Mouse (Mus musculus) midbrain, embryonic 13.5 days (tissue): ENCODE results near the gene Bcl7b. TPM values are rescaled to one million over a fixed set of nuclear protein-coding genes. Genes with fewer than 3 reads are reported as not detected.

Source experiments
- ATAC-seq: fragments of 200-750 bp; cut with Nextera tagmentation; 2 replicates; pipeline ENCODE4 v1.8.0; 2017; ENCODE audit warnings: mild to moderate bottlenecking, moderate TSS enrichment, moderate library complexity
- H3K27ac ChIP-seq: fragments of 300-500 bp; sonication (generic); 2 replicates; pipeline ENCODE4 v1.5.1; 2015; ENCODE audit warnings: inconsistent platforms, mild to moderate bottlenecking, moderate library complexity
- H3K27me3 ChIP-seq: fragments of 300-500 bp; sonication (generic); 2 replicates; pipeline ENCODE4 v1.6.1; 2015; ENCODE audit warnings: mild to moderate bottlenecking, inconsistent platforms
- H3K36me3 ChIP-seq: fragments of 300-500 bp; sonication (generic); 2 replicates; pipeline ENCODE4 v1.6.1; 2015; ENCODE audit warnings: mild to moderate bottlenecking, inconsistent platforms
- H3K4me1 ChIP-seq: fragments of 300-500 bp; sonication (generic); replicated peaks from 2 replicates; pipeline ENCODE4 v1.6.1; 2015; ENCODE audit warnings: inconsistent platforms
- H3K4me2 ChIP-seq: fragments of 300-500 bp; sonication (generic); replicated peaks from 2 replicates; pipeline ENCODE4 v1.6.1; 2015; ENCODE audit warnings: moderate library complexity, mild to moderate bottlenecking, inconsistent platforms
- H3K4me3 ChIP-seq: fragments of 300-500 bp; sonication (generic); replicated peaks from 2 replicates; pipeline ENCODE4 v1.5.1; 2015; ENCODE audit warnings: mild to moderate bottlenecking, inconsistent platforms
- H3K9ac ChIP-seq: fragments of 300-500 bp; sonication (generic); replicated peaks from 2 replicates; pipeline ENCODE4 v1.6.1; 2015; ENCODE audit warnings: mild to moderate bottlenecking, inconsistent platforms
- H3K9me3 ChIP-seq: fragments of 300-500 bp; sonication (generic); 2 replicates; pipeline ENCODE4 v1.6.1; 2016; ENCODE audit warnings: mild to moderate bottlenecking, inconsistent platforms
- WGBS: fragments of 180-500 bp; shearing (Covaris S2); methylation state at CpG from one replicate; pipeline ENCODE4 v1.1.7; 2015; 5-methylcytosine and 5-hydroxymethylcytosine counted together
- polyA plus RNA-seq: library from polyadenylated mRNA; unstranded; fragments of >200 nt; fragmentation: Nextera tagmentation; extraction: Ambion mirVana; gene quantifications from 2 replicates; pipeline ENCODE4 v1.2.1, GENCODE M21; 2015

Bcl7b gene
- polyA plus RNA-seq, 1 experiment from 2014 or later, result 51.2 TPM

- H3K27me3 ChIP-seq, result no peaks in the 10 kb centered on the region
- 98% methylated on average over 5 of the region's 5 CpGs for WGBS
- no peak for ATAC-seq
- peaks cover 14% of the 10 kb centered on the region for H3K4me1 ChIP-seq
- no peak overlapping the region for H3K4me2 ChIP-seq
- H3K4me3 ChIP-seq, result no peak overlapping the region
- no peak overlapping the region for H3K9ac ChIP-seq
- H3K9me3 ChIP-seq, result no peaks in the 10 kb centered on the region
- H3K27ac ChIP-seq, result no peak overlapping the region
- peaks cover 63% of the 10 kb centered on the region for H3K36me3 ChIP-seq
These were observed 4.9 kb downstream of the Bcl7b start for GRCm38 (mm10) chr5:135172986-135173385.

GRCm38 (mm10) chr5:135175086-135175485 is 7.0 kb downstream of the Bcl7b start:
- Histone ChIP-seq H3K4me3 (no peak overlapping the region), H3K27ac (no peak overlapping the region), H3K9me3 (no peaks in the 10 kb centered on the region), H3K27me3 (no peaks in the 10 kb centered on the region), H3K9ac (no peak overlapping the region), H3K4me2 (no peak overlapping the region), H3K36me3 (peaks cover 83% of the 10 kb centered on the region), H3K4me1 (peaks cover 4% of the 10 kb centered on the region)
- ATAC-seq, result no peak

GRCm38 (mm10) chr5:135178523-135178922 is 10.4 kb downstream of the Bcl7b start:
- 89% methylated on average over 3 of the region's 3 CpGs for WGBS
- H3K36me3 ChIP-seq, result peaks cover 84% of the 10 kb centered on the region

GRCm38 (mm10) chr5:135178996-135179395 is 10.9 kb downstream of the Bcl7b start:
- no peaks in the 10 kb centered on the region for H3K9me3 ChIP-seq
- H3K27me3 ChIP-seq, result no peaks in the 10 kb centered on the region
- H3K27ac ChIP-seq, result no peak overlapping the region
- H3K9ac ChIP-seq, result no peak overlapping the region
- WGBS, result 94% methylated on average over 4 of the region's 4 CpGs
- H3K36me3 ChIP-seq, result peaks cover 80% of the 10 kb centered on the region
- H3K4me2 ChIP-seq, result no peak overlapping the region
- ATAC-seq, result no peak
- H3K4me1 ChIP-seq, result no peaks in the 10 kb centered on the region
- no peak overlapping the region for H3K4me3 ChIP-seq

More at GRCm38 (mm10) chr5:135178523-135178922, 10.4 kb downstream of the Bcl7b start:
- Histone ChIP-seq H3K9me3 (no peaks in the 10 kb centered on the region), H3K4me2 (no peak overlapping the region), H3K9ac (no peak overlapping the region; the same call in 1 of the 2 replicates), H3K4me1 (no peaks in the 10 kb centered on the region), H3K4me3 (no peak overlapping the region), H3K27me3 (no peaks in the 10 kb centered on the region), H3K27ac (no peak overlapping the region)
- ATAC-seq, result no peak

- WGBS, result 97% methylated on average over 7 of the region's 7 CpGs
- Histone ChIP-seq H3K9me3 (peaks cover 3% of the 10 kb centered on the region; the same call in 1 of the 2 replicates), H3K27ac (no peak overlapping the region), H3K4me3 (no peak overlapping the region), H3K4me1 (no peaks in the 10 kb centered on the region), H3K4me2 (no peak overlapping the region), H3K27me3 (no peaks in the 10 kb centered on the region), H3K9ac (no peak overlapping the region), H3K36me3 (peaks cover 74% of the 10 kb centered on the region)
- no peak for ATAC-seq
These were observed 11.5 kb downstream of the Bcl7b start for GRCm38 (mm10) chr5:135179616-135180015.

GRCm38 (mm10) chr5:135180796-135181195 is 12.7 kb downstream of the Bcl7b start:
- 94% methylated on average over 14 of the region's 14 CpGs for WGBS
- H3K4me2 ChIP-seq, result no peak overlapping the region
- peaks cover 6% of the 10 kb centered on the region; the same call in 1 of the 2 replicates for H3K9me3 ChIP-seq
- no peak overlapping the region for H3K27ac ChIP-seq
- ATAC-seq, result no peak
- peaks cover 63% of the 10 kb centered on the region for H3K36me3 ChIP-seq
- H3K4me3 ChIP-seq, result no peak overlapping the region
- H3K9ac ChIP-seq, result no peak overlapping the region
- H3K27me3 ChIP-seq, result no peaks in the 10 kb centered on the region
- no peaks in the 10 kb centered on the region for H3K4me1 ChIP-seq

GRCm38 (mm10) chr5:135181776-135182175 is 13.7 kb downstream of the Bcl7b start:
- Histone ChIP-seq H3K36me3 (peaks cover 58% of the 10 kb centered on the region), H3K27ac (no peak overlapping the region), H3K4me2 (no peak overlapping the region), H3K9me3 (peaks cover 6% of the 10 kb centered on the region; the same call in 1 of the 2 replicates), H3K9ac (no peak overlapping the region), H3K4me1 (peaks cover 3% of the 10 kb centered on the region; the same call in 1 of the 2 replicates), H3K27me3 (no peaks in the 10 kb centered on the region), H3K4me3 (no peak overlapping the region)
- ATAC-seq, result no peak
- 70% methylated on average over 6 of the region's 6 CpGs for WGBS

GRCm38 (mm10) chr5:135183131-135183861 is 15.2 kb downstream of the Bcl7b start:
- ATAC-seq, result no peak
- H3K36me3 ChIP-seq, result peaks cover 42% of the 10 kb centered on the region
- 65% methylated on average over 8 of the region's 8 CpGs for WGBS

GRCm38 (mm10) chr5:135185016-135185415 is 16.9 kb downstream of the Bcl7b start:
- peaks cover 32% of the 10 kb centered on the region for H3K36me3 ChIP-seq
- no peak for ATAC-seq
- H3K4me2 ChIP-seq, result no peak overlapping the region
- H3K27ac ChIP-seq, result no peak overlapping the region
- WGBS, result 95% methylated on average over 3 of the region's 3 CpGs
- H3K27me3 ChIP-seq, result no peaks in the 10 kb centered on the region
- no peak overlapping the region for H3K9ac ChIP-seq
- H3K9me3 ChIP-seq, result peaks cover 6% of the 10 kb centered on the region; the same call in 1 of the 2 replicates
- no peak overlapping the region for H3K4me3 ChIP-seq
- H3K4me1 ChIP-seq, result peaks cover 21% of the 10 kb centered on the region

More at GRCm38 (mm10) chr5:135183131-135183861, 15.2 kb downstream of the Bcl7b start:
- peaks cover 4% of the 10 kb centered on the region for H3K4me1 ChIP-seq
- peaks cover 6% of the 10 kb centered on the region; the same call in 1 of the 2 replicates for H3K9me3 ChIP-seq
- H3K9ac ChIP-seq, result no peak overlapping the region
- no peak overlapping the region; the same call in 1 of the 2 replicates for H3K27ac ChIP-seq
- no peak overlapping the region for H3K4me2 ChIP-seq
- H3K4me3 ChIP-seq, result no peak overlapping the region
- no peaks in the 10 kb centered on the region for H3K27me3 ChIP-seq

- Histone ChIP-seq H3K4me2 (no peak overlapping the region), H3K9ac (no peak overlapping the region), H3K4me3 (no peak overlapping the region), H3K4me1 (peaks cover 27% of the 10 kb centered on the region), H3K27ac (0 out of 2 replicates have a peak overlapping the region, but pooled peaks have one; percentile 98), H3K36me3 (peaks cover 27% of the 10 kb centered on the region), H3K9me3 (peaks cover 6% of the 10 kb centered on the region; the same call in 1 of the 2 replicates), H3K27me3 (no peaks in the 10 kb centered on the region)
- ATAC-seq, result no peak
- 36% methylated on average over 3 of the region's 3 CpGs for WGBS
These were observed 17.5 kb downstream of the Bcl7b start for GRCm38 (mm10) chr5:135185596-135185995.

- H3K27ac ChIP-seq, result peak overlapping the region; percentile 98
- peak overlapping the region; percentile 98 for H3K4me3 ChIP-seq
- peaks cover 29% of the 10 kb centered on the region for H3K4me1 ChIP-seq
- peaks cover 23% of the 10 kb centered on the region for H3K36me3 ChIP-seq
- no peaks in the 10 kb centered on the region for H3K27me3 ChIP-seq
- no peak for ATAC-seq
- 23% methylated on average over 10 of the region's 10 CpGs for WGBS
- peak overlapping the region; percentile 92 for H3K4me2 ChIP-seq
- H3K9ac ChIP-seq, result peak overlapping the region; percentile 98
- H3K9me3 ChIP-seq, result peaks cover 6% of the 10 kb centered on the region; the same call in 1 of the 2 replicates
These were observed 18.1 kb downstream of the Bcl7b start for GRCm38 (mm10) chr5:135186231-135186620.

- peak within 1 kb of the TSS; percentile 98 for H3K27ac ChIP-seq
- peaks cover 18% of the 10 kb centered on the region for H3K36me3 ChIP-seq
- H3K4me2 ChIP-seq, result peak within 1 kb of the TSS; percentile 92
- peak within 1 kb of the TSS; percentile 98 for H3K4me3 ChIP-seq
- ATAC-seq, result peak; percentile 98
- H3K9me3 ChIP-seq, result peaks cover 6% of the 10 kb centered on the region; the same call in 1 of the 2 replicates
- WGBS, result under 1% methylated on average over 57 of the region's 57 CpGs
- H3K4me1 ChIP-seq, result peaks cover 33% of the 10 kb centered on the region
- no peaks in the 10 kb centered on the region for H3K27me3 ChIP-seq
- H3K9ac ChIP-seq, result peak within 1 kb of the TSS; percentile 98
These were observed 18.7 kb downstream of the Bcl7b start, which contains the start of gene Baz1b for GRCm38 (mm10) chr5:135186621-135187348. Baz1b (plus strand) TSS chr5:135187264.
